Mouse (Mus musculus): ENCODE data around the gene Prrg2.

DNA sequence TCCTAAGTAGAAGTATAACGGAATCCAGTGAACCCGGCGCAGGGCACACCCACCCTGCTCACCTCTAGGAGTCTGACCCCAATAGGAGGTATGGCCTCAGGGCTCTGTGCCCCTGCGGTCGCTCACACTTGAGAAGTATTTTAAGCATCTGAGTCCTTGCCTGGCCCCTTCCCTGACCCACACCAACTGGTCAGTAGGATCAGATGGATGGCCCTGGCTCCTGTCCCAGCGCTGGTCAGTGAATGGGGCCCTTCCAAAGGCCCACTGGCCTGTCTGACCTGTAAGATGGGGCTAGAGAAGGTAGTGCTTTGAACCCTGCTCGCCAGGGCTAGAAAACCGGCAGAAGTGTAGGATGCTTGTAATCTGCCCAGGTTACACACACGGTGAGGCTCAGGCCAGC is 21.6 kb downstream of the Prrg2 start:
- TF ChIP-seq CTCF (IDR thresholded peaks at IDR 0.05; ENCODE audit: borderline replicate concordance, control insufficient read depth, extremely low read depth, insufficient read depth, low read length, poor library complexity) = no peak
- TF ChIP-seq POLR2A (IDR thresholded peaks at IDR 0.05; ENCODE audit: control insufficient read depth, extremely low read depth, insufficient read depth, low read length, poor library complexity) = no peak

Measured in thymus, adult 2 months (tissue).